Mouse (Mus musculus) forebrain, embryonic 16.5 days (tissue): ENCODE results near the gene Spata32. TPM values are rescaled to one million over a fixed set of nuclear protein-coding genes. Genes with fewer than 3 reads are reported as not detected.
"Not testable (repeated sequence)": the region's sequence is repeated elsewhere in the genome, so short reads cannot be mapped to it uniquely, and the experiment has no call there.

ENCODE experiments used
- ATAC-seq: fragments of 200-750 bp; cut with Nextera tagmentation; 2 replicates; pipeline ENCODE4 v1.8.0; 2017; ENCODE audit warnings: mild to moderate bottlenecking, moderate library complexity
- H3K27ac ChIP-seq: fragments of 300-500 bp; sonication (generic); 2 replicates; pipeline ENCODE4 v1.5.1; 2014; ENCODE audit warnings: low read length, control low read depth
- H3K27me3 ChIP-seq: fragments of 300-500 bp; sonication (generic); replicated peaks from 2 replicates; pipeline ENCODE4 v1.6.1; 2014; ENCODE audit warnings: low read length; ENCODE audit not compliant: control insufficient read depth, insufficient read depth
- H3K36me3 ChIP-seq: fragments of 300-500 bp; sonication (generic); 2 replicates; pipeline ENCODE4 v1.6.1; 2014; ENCODE audit not compliant: control insufficient read depth, insufficient read depth
- H3K4me1 ChIP-seq: fragments of 300-500 bp; sonication (generic); replicated peaks from 2 replicates; pipeline ENCODE4 v1.6.1; 2014; ENCODE audit warnings: low read length; ENCODE audit not compliant: control insufficient read depth, insufficient read depth
- H3K4me2 ChIP-seq: fragments of 300-500 bp; sonication (generic); 2 replicates; pipeline ENCODE4 v1.6.1; 2014; ENCODE audit warnings: mild to moderate bottlenecking, low read length, control low read depth
- H3K4me3 ChIP-seq: fragments of 300-500 bp; sonication (generic); replicated peaks from 2 replicates; pipeline ENCODE4 v1.5.1; 2014; ENCODE audit warnings: mild to moderate bottlenecking, low read length, control low read depth
- H3K9ac ChIP-seq: fragments of 300-500 bp; sonication (generic); replicated peaks from 2 replicates; pipeline ENCODE4 v1.6.1; 2014; ENCODE audit warnings: low read depth, low read length, control low read depth
- H3K9me3 ChIP-seq: fragments of 300-500 bp; sonication (generic); 2 replicates; pipeline ENCODE4 v1.6.1; 2016; ENCODE audit warnings: low read length; ENCODE audit not compliant: control insufficient read depth
- WGBS: fragments of 180-500 bp; shearing (Covaris S2); extraction: QIAGEN DNeasy Blood & Tissue Kit; methylation state at CpG from one replicate; pipeline ENCODE4 v1.1.7; 2014; 5-methylcytosine and 5-hydroxymethylcytosine counted together
- polyA plus RNA-seq: library from polyadenylated mRNA; unstranded; fragments of >200 nt; fragmentation: Nextera tagmentation; extraction: Ambion mirVana; gene quantifications from 2 replicates; pipeline ENCODE4 v1.2.1, GENCODE M21; 2015

Gene Spata32
- polyA plus RNA-seq, 1 experiment from 2014 or later: not detected

- H3K27me3 ChIP-seq: no peaks in the 10 kb centered on the region
- H3K4me1 ChIP-seq: no peaks in the 10 kb centered on the region; the same call in 1 of the 2 replicates
- H3K36me3 ChIP-seq: peaks cover 22% of the 10 kb centered on the region
- H3K9ac ChIP-seq: no peak overlapping the region
- 48% methylated on average over 1 of the region's 1 CpGs for WGBS
- no peak overlapping the region for H3K4me2 ChIP-seq
- H3K4me3 ChIP-seq: no peak overlapping the region
- H3K27ac ChIP-seq: no peak overlapping the region
- ATAC-seq: no peak
- peaks cover 2% of the 10 kb centered on the region; the same call in 1 of the 2 replicates for H3K9me3 ChIP-seq
Measured at GRCm38 (mm10) chr11:103234447-103234846, 16.2 kb upstream of the Spata32 start.

- no peak for ATAC-seq
- 26% methylated on average over 7 of the region's 7 CpGs for WGBS
- Histone ChIP-seq H3K4me3 (no peak overlapping the region), H3K27me3 (no peaks in the 10 kb centered on the region), H3K9me3 (peaks cover 3% of the 10 kb centered on the region; the same call in 1 of the 2 replicates), H3K36me3 (peaks cover 17% of the 10 kb centered on the region), H3K4me1 (no peaks in the 10 kb centered on the region; the same call in 1 of the 2 replicates), H3K4me2 (no peak overlapping the region), H3K9ac (no peak overlapping the region), H3K27ac (no peak overlapping the region)
Measured at GRCm38 (mm10) chr11:103232966-103233365, 14.7 kb upstream of the Spata32 start.

GRCm38 (mm10) chr11:103231367-103231766, 13.1 kb upstream of the Spata32 start:
- Histone ChIP-seq H3K36me3 (peaks cover 14% of the 10 kb centered on the region), H3K4me3 (no peak overlapping the region), H3K27ac (no peak overlapping the region), H3K4me2 (no peak overlapping the region), H3K27me3 (no peaks in the 10 kb centered on the region), H3K9ac (no peak overlapping the region), H3K4me1 (no peaks in the 10 kb centered on the region; the same call in 1 of the 2 replicates), H3K9me3 (peaks cover 3% of the 10 kb centered on the region; the same call in 1 of the 2 replicates)
- ATAC-seq: no peak
- WGBS: 96% methylated on average over 7 of the region's 7 CpGs

- no peak overlapping the region for H3K4me2 ChIP-seq
- WGBS: 92% methylated on average over 19 of the region's 19 CpGs
- H3K27ac ChIP-seq: no peak overlapping the region
- H3K4me1 ChIP-seq: no peaks in the 10 kb centered on the region; the same call in 1 of the 2 replicates
- no peak overlapping the region for H3K4me3 ChIP-seq
- H3K9me3 ChIP-seq: peaks cover 3% of the 10 kb centered on the region; the same call in 1 of the 2 replicates
- no peak for ATAC-seq
- H3K36me3 ChIP-seq: peaks cover 14% of the 10 kb centered on the region
- no peaks in the 10 kb centered on the region for H3K27me3 ChIP-seq
- H3K9ac ChIP-seq: no peak overlapping the region
Measured at GRCm38 (mm10) chr11:103230626-103231025, 12.4 kb upstream of the Spata32 start.

GRCm38 (mm10) chr11:103229608-103230007, 11.4 kb upstream of the Spata32 start:
- peaks cover 14% of the 10 kb centered on the region for H3K36me3 ChIP-seq
- no peak overlapping the region for H3K9ac ChIP-seq
- no peak overlapping the region for H3K27ac ChIP-seq
- no peak overlapping the region for H3K4me2 ChIP-seq
- H3K4me3 ChIP-seq: no peak overlapping the region
- WGBS: 96% methylated on average over 2 of the region's 2 CpGs
- no peak for ATAC-seq
- no peaks in the 10 kb centered on the region for H3K27me3 ChIP-seq
- H3K4me1 ChIP-seq: no peaks in the 10 kb centered on the region; the same call in 1 of the 2 replicates
- H3K9me3 ChIP-seq: peaks cover 3% of the 10 kb centered on the region; the same call in 1 of the 2 replicates

- ATAC-seq: no peak
- Histone ChIP-seq H3K9me3 (no peaks in the 10 kb centered on the region), H3K4me3 (no peak overlapping the region), H3K36me3 (no peaks in the 10 kb centered on the region), H3K27me3 (no peaks in the 10 kb centered on the region), H3K27ac (no peak overlapping the region), H3K9ac (no peak overlapping the region), H3K4me2 (no peak overlapping the region), H3K4me1 (no peaks in the 10 kb centered on the region)
- WGBS: 72% methylated on average over 18 of the region's 18 CpGs
Measured at GRCm38 (mm10) chr11:103223951-103224456, 5.8 kb upstream of the Spata32 start.

DNA sequence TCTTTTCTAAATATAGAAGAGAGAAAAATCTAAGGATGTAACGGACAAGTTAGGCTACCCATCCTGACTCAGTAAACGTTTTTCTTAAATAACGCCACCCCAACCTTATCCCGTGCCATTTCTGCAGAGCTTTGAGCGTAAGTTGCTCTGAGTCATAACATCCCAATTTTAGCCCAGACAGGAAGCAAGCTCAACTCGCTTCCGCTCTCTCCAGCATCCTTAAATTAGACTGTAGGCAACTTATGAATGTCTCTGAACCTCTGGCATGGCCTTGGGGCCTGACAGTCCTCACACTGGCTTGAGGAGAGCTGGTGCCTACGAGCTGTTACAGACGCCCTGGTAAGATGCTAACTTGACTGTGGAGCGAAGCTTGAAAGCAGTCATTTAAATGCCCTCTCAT, 5.2 kb upstream of the Spata32 start:
- 89% methylated on average over 10 of the region's 10 CpGs for WGBS
- Histone ChIP-seq H3K9ac (no peak overlapping the region), H3K9me3 (no peaks in the 10 kb centered on the region), H3K27me3 (no peaks in the 10 kb centered on the region), H3K4me2 (no peak overlapping the region), H3K36me3 (no peaks in the 10 kb centered on the region), H3K4me1 (peaks cover 3% of the 10 kb centered on the region), H3K27ac (no peak overlapping the region), H3K4me3 (no peak overlapping the region)
- no peak for ATAC-seq

GRCm38 (mm10) chr11:103222718-103223117, 4.5 kb upstream of the Spata32 start:
- H3K36me3 ChIP-seq, ATAC-seq, H3K9me3 ChIP-seq, H3K27ac ChIP-seq, H3K4me3 ChIP-seq, H3K9ac ChIP-seq, H3K27me3 ChIP-seq, H3K4me1 ChIP-seq, H3K4me2 ChIP-seq: not testable (repeated sequence)
- 82% methylated on average over 4 of the region's 4 CpGs for WGBS

GRCm38 (mm10) chr11:103221437-103221836, 3.2 kb upstream of the Spata32 start:
- 90% methylated on average over 6 of the region's 6 CpGs for WGBS
- H3K9ac ChIP-seq: no peak overlapping the region
- no peaks in the 10 kb centered on the region for H3K36me3 ChIP-seq
- H3K4me1 ChIP-seq: peaks cover 5% of the 10 kb centered on the region
- no peak for ATAC-seq
- H3K9me3 ChIP-seq: no peaks in the 10 kb centered on the region
- H3K4me2 ChIP-seq: no peak overlapping the region
- no peak overlapping the region for H3K27ac ChIP-seq
- no peaks in the 10 kb centered on the region for H3K27me3 ChIP-seq
- H3K4me3 ChIP-seq: no peak overlapping the region

DNA sequence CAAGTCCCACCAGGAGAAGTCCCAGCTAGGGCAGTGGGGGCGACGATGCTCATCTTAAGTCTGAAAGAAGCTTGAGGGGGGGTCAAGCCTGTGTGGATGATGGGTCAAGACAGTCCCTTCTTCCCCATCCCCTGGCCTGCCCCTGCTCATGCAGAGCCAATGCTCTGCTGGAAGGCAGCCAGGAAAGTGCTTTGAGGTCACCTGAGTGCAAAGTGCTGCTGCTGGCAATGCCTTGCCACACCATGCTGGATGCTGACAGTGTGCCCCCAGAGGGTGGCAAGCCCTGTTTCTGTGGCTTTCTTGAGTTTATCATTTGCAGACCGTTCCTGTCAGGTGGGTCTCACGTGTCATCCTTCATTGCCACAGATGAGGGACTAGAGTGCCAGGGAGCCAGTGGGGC, 1.8 kb upstream of the Spata32 start:
- no peak for ATAC-seq
- H3K27me3 ChIP-seq: no peaks in the 10 kb centered on the region
- no peak overlapping the region for H3K4me3 ChIP-seq
- no peaks in the 10 kb centered on the region for H3K9me3 ChIP-seq
- H3K4me1 ChIP-seq: peaks cover 5% of the 10 kb centered on the region
- no peak overlapping the region for H3K27ac ChIP-seq
- no peaks in the 10 kb centered on the region for H3K36me3 ChIP-seq
- H3K9ac ChIP-seq: no peak overlapping the region
- 93% methylated on average over 4 of the region's 4 CpGs for WGBS
- no peak overlapping the region for H3K4me2 ChIP-seq
